Mouse (Mus musculus): ENCODE data around the gene Foxp1. TPM values are rescaled to one million over a fixed set of nuclear protein-coding genes. Genes with fewer than 3 reads are reported as not detected.
A peak's percentile ranks its signal among the peaks of the same experiment; 100 is the strongest.

Gene Foxp1
- polyA plus RNA-seq, 2 experiments = 101 to 166 TPM

- Histone ChIP-seq H3K9me3 (ENCODE audit: control insufficient read depth, low read length) (no peaks in the 10 kb centered on the region), H3K36me3 (ENCODE audit: control insufficient read depth, insufficient read depth, low read length) (peaks cover 37% of the 10 kb centered on the region), H3K27ac (replicated peaks; ENCODE audit: low read depth, low read length) (peak overlapping the region; percentile 76), H3K4me2 (replicated peaks; ENCODE audit: low read depth, low read length, severe bottlenecking) (no peak overlapping the region), H3K27me3 (ENCODE audit: control insufficient read depth, insufficient read depth, low read length) (no peaks in the 10 kb centered on the region), H3K9ac (ENCODE audit: low read depth, low read length, severe bottlenecking) (no peak overlapping the region), H3K4me3 (replicated peaks; ENCODE audit: low read length) (no peak overlapping the region), H3K4me1 (ENCODE audit: control insufficient read depth, insufficient read depth, low read length) (peaks cover 19% of the 10 kb centered on the region)
- DNase-seq (ENCODE audit: low spot score) (no peak), ATAC-seq (ENCODE audit: low FRiP score, low read depth) (no peak)
- WGBS = 75% methylated on average over 21 of the region's 21 CpGs
- TF ChIP-seq POLR2A (IDR thresholded peaks at IDR 0.05; ENCODE audit: borderline replicate concordance, extremely low read depth, insufficient read depth, insufficient read length) = no peak
Observed at GRCm38 (mm10) chr6:98948153-98949141, 574.1 kb downstream of the Foxp1 start.

GRCm38 (mm10) chr6:98947486-98948152 is 574.9 kb downstream of the Foxp1 start:
- Histone ChIP-seq H3K4me3 (replicated peaks; ENCODE audit: low read length) (no peak overlapping the region), H3K36me3 (ENCODE audit: control insufficient read depth, insufficient read depth, low read length) (peaks cover 33% of the 10 kb centered on the region), H3K9ac (ENCODE audit: low read depth, low read length, severe bottlenecking) (no peak overlapping the region), H3K27me3 (ENCODE audit: control insufficient read depth, insufficient read depth, low read length) (no peaks in the 10 kb centered on the region), H3K9me3 (ENCODE audit: control insufficient read depth, low read length) (no peaks in the 10 kb centered on the region), H3K4me1 (ENCODE audit: control insufficient read depth, insufficient read depth, low read length) (peaks cover 19% of the 10 kb centered on the region), H3K27ac (replicated peaks; ENCODE audit: low read depth, low read length) (no peak overlapping the region), H3K4me2 (replicated peaks; ENCODE audit: low read depth, low read length, severe bottlenecking) (no peak overlapping the region)
- DNase-seq (ENCODE audit: low spot score) (no peak), ATAC-seq (ENCODE audit: low FRiP score, low read depth) (no peak)
- WGBS = 60% methylated on average over 11 of the region's 11 CpGs
- no peak for TF ChIP-seq POLR2A (IDR thresholded peaks at IDR 0.05; ENCODE audit: borderline replicate concordance, extremely low read depth, insufficient read depth, insufficient read length)

- H3K27ac ChIP-seq (replicated peaks; ENCODE audit: low read depth, low read length) = no peak overlapping the region
- H3K4me1 ChIP-seq (ENCODE audit: control insufficient read depth, insufficient read depth, low read length) = peaks cover 19% of the 10 kb centered on the region
- no peak overlapping the region for H3K9ac ChIP-seq (ENCODE audit: low read depth, low read length, severe bottlenecking)
- DNase-seq (ENCODE audit: low spot score) (no peak), ATAC-seq (ENCODE audit: low FRiP score, low read depth) (no peak)
- 92% methylated on average over 4 of the region's 4 CpGs for WGBS
- H3K36me3 ChIP-seq (ENCODE audit: control insufficient read depth, insufficient read depth, low read length) = peaks cover 37% of the 10 kb centered on the region
- no peaks in the 10 kb centered on the region for H3K9me3 ChIP-seq (ENCODE audit: control insufficient read depth, low read length)
- no peak overlapping the region for H3K4me3 ChIP-seq (replicated peaks; ENCODE audit: low read length)
- TF ChIP-seq POLR2A (IDR thresholded peaks at IDR 0.05; ENCODE audit: borderline replicate concordance, extremely low read depth, insufficient read depth, insufficient read length) = no peak
- H3K4me2 ChIP-seq (replicated peaks; ENCODE audit: low read depth, low read length, severe bottlenecking) = no peak overlapping the region
- no peaks in the 10 kb centered on the region for H3K27me3 ChIP-seq (ENCODE audit: control insufficient read depth, insufficient read depth, low read length)
Observed at GRCm38 (mm10) chr6:98946731-98947130, 575.8 kb downstream of the Foxp1 start.

DNA sequence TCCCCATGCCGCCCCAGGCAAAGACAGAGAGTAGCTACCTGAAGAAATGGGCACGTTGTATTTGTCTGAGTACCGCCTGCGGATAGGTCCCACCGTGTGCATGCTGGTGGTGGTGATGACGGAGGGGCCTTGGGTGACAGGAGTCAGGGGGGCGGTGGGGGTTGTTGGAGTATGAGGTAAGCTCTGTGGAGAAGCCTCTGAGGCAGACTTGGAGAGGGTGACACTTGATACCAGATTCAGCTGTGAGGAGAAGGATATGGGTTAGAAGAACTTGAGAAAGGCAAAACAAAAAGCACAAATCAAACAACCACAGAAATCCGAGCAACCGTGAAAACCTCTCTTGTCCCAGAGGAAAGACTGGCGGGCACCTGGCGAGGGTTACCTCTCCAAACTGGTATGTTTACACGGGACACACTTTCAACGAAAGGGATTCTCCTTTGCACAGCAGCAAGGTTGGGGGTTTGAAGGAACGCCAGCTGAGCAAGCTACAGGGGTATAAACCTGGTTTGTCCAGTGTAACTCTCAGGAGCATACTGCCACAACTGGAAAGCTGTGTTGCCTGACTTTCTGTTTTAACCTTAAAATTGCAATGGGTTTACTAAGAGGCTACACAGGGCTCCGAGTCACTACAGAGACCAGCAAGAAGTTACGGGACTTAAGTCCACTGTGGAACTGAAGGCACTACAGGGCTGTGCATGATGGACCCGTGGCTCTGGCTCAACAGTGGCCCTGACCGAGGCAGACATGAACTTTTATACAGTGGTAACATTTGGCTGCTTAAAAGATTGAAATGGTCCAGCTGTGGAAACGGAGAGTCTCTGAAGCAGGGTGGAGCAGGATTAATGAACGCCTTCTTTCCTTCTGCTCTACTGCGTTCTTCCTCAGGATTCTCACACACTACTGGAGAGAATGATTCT is 576.8 kb downstream of the Foxp1 start:
- Histone ChIP-seq H3K36me3 (ENCODE audit: control insufficient read depth, insufficient read depth, low read length) (peaks cover 35% of the 10 kb centered on the region), H3K27me3 (ENCODE audit: control insufficient read depth, insufficient read depth, low read length) (no peaks in the 10 kb centered on the region), H3K4me2 (replicated peaks; ENCODE audit: low read depth, low read length, severe bottlenecking) (no peak overlapping the region), H3K4me1 (ENCODE audit: control insufficient read depth, insufficient read depth, low read length) (peaks cover 14% of the 10 kb centered on the region), H3K9me3 (ENCODE audit: control insufficient read depth, low read length) (no peaks in the 10 kb centered on the region), H3K27ac (replicated peaks; ENCODE audit: low read depth, low read length) (no peak overlapping the region), H3K9ac (ENCODE audit: low read depth, low read length, severe bottlenecking) (no peak overlapping the region), H3K4me3 (replicated peaks; ENCODE audit: low read length) (no peak overlapping the region)
- DNase-seq (ENCODE audit: low spot score) = no peak
- peak; percentile 41; the same call in 1 of the 2 replicates for ATAC-seq (ENCODE audit: low FRiP score, low read depth)
- WGBS = 77% methylated on average over 21 of the region's 21 CpGs
- no peak for TF ChIP-seq POLR2A (IDR thresholded peaks at IDR 0.05; ENCODE audit: borderline replicate concordance, extremely low read depth, insufficient read depth, insufficient read length)
